Mouse (Mus musculus) megakaryocyte, embryonic 14.5 days (primary cell): ENCODE data around the gene Tnnt1.

Experiments used
- FLI1 ChIP-seq: IDR thresholded peaks from 2 replicates; pipeline ENCODE4 v1.6.1; 2012; ENCODE audit warnings: low read length, inconsistent platforms, mixed read lengths
- GATA1 ChIP-seq: IDR thresholded peaks from 3 replicates; pipeline ENCODE4 v1.6.1; 2012; ENCODE audit warnings: mixed read lengths, low read length, inconsistent platforms, borderline replicate concordance

DNA sequence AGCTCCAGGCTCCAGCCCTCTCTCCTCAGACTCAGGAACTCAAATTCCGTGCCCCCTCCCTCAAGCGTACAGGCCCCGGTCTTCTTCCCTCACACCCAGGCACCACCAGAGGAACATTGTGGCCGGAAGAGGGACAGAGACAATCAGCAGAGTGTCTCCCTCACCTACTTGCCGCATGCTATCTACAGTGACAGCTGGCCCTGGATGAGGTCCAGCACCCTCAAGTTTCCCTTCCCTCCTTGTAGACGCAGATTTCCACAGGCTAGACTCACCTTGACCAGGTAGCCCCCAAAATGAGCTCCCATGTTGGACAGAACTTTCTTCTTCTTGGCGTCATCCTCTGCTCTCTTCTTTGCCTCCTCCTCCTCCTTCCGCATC, 7.5 kb downstream of the Tnnt1 start:
- TF ChIP-seq GATA1 (no peak), FLI1 (no peak)
